Mouse (Mus musculus) right cerebral cortex, adult 18-20 months (tissue): ENCODE data around the gene Zfp184.

Source experiments
- DNase-seq: peaks from one replicate; pipeline ENCODE4 v3.0.0; 2022; ENCODE audit warnings: mixed read lengths

Gene Zfp184

GRCm38 (mm10) chr13:21923417-21923816 lies 21.5 kb upstream of the Zfp184 start:
- no peak for DNase-seq

GRCm38 (mm10) chr13:21924734-21925335 lies 20.1 kb upstream of the Zfp184 start:
- no peak for DNase-seq

GRCm38 (mm10) chr13:21930981-21931380 lies 13.9 kb upstream of the Zfp184 start:
- DNase-seq, result no peak

- no peak for DNase-seq
Measured at GRCm38 (mm10) chr13:21931740-21932139, 13.2 kb upstream of the Zfp184 start.

- DNase-seq, result peak; percentile 15
Measured at GRCm38 (mm10) chr13:21933626-21934548, 11.0 kb upstream of the Zfp184 start.

- peak; percentile 43 for DNase-seq
Measured at GRCm38 (mm10) chr13:21934982-21935791, 9.7 kb upstream of the Zfp184 start.

GRCm38 (mm10) chr13:21935833-21936232 lies 9.1 kb upstream of the Zfp184 start:
- DNase-seq, result no peak

GRCm38 (mm10) chr13:21936968-21937367 lies 7.9 kb upstream of the Zfp184 start:
- peak; percentile 25 for DNase-seq

- peak; percentile 91 for DNase-seq
Measured at GRCm38 (mm10) chr13:21940213-21940612, 4.7 kb upstream of the Zfp184 start.

GRCm38 (mm10) chr13:21940811-21941321 lies 4.0 kb upstream of the Zfp184 start:
- peak; percentile 85 for DNase-seq

GRCm38 (mm10) chr13:21943644-21944043 lies 1.2 kb upstream of the Zfp184 start:
- DNase-seq, result no peak

GRCm38 (mm10) chr13:21944592-21944925 lies 335 bp upstream of the Zfp184 start:
- no peak for DNase-seq

GRCm38 (mm10) chr13:21969269-21969668 lies 24.4 kb downstream of the Zfp184 start:
- no peak for DNase-seq

GRCm38 (mm10) chr13:21969816-21970215 lies 24.9 kb downstream of the Zfp184 start:
- DNase-seq, result no peak

- DNase-seq, result no peak
Measured at GRCm38 (mm10) chr13:21971641-21972040, 26.7 kb downstream of the Zfp184 start.

GRCm38 (mm10) chr13:21974221-21974725 lies 29.4 kb downstream of the Zfp184 start:
- DNase-seq, result peak; percentile 92

GRCm38 (mm10) chr13:21974726-21975473 lies 30.0 kb downstream of the Zfp184 start:
- DNase-seq, result peak; percentile 53

- peak; percentile 14 for DNase-seq
Measured at GRCm38 (mm10) chr13:21980981-21981802, 36.3 kb downstream of the Zfp184 start, which contains the start of gene Pom121l2. Pom121l2 (plus strand) TSS chr13:21981194.

- no peak for DNase-seq
Measured at GRCm38 (mm10) chr13:21981803-21982193, 36.9 kb downstream of the Zfp184 start.

GRCm38 (mm10) chr13:21984486-21984885 lies 39.6 kb downstream of the Zfp184 start:
- DNase-seq, result no peak

GRCm38 (mm10) chr13:21992550-21992949 lies 47.7 kb downstream of the Zfp184 start:
- DNase-seq, result no peak
